Mouse (Mus musculus): ENCODE data around the gene Purb. TPM values are rescaled to one million over a fixed set of nuclear protein-coding genes. Genes with fewer than 3 reads are reported as not detected.

The Purb gene
- polyA plus RNA-seq, 1 experiment from 2014 or later = 8.7 TPM

DNA sequence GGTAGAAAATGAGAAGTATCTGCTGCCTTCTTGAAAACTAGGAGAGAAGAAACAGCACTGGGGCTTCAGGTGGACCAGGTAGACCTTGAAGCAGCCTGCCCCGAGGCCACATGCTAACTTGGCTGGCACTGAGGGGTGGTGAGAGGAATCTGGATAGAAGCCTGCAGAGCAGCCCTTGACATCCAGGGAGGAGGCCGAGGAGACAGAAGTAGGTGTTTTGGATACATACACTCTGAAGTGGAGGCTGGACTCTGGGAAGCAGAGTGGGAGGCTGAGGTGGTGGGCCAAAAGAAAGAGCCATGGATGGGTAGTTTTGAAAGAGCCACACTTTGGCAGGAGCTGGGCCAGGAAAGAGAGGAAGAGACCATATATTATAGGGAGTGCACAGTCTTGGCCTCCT lies 3.5 kb upstream of the Purb start:
- no peak overlapping the region for H3K9ac ChIP-seq (ENCODE audit: low read length)
- DNase-seq (ENCODE audit: low spot score) = no peak
- WGBS = 81% methylated on average over 2 of the region's 2 CpGs
- no peaks in the 10 kb centered on the region for H3K9me3 ChIP-seq (replicated peaks; ENCODE audit: control insufficient read depth, low read length)
- H3K36me3 ChIP-seq (ENCODE audit: control insufficient read depth, insufficient read depth, low read length) = no peaks in the 10 kb centered on the region
- no peak overlapping the region for H3K4me2 ChIP-seq (ENCODE audit: low read length)
- ATAC-seq = no peak
- no peak overlapping the region for H3K4me3 ChIP-seq (ENCODE audit: low read depth, low read length)
- no peak overlapping the region for H3K27ac ChIP-seq (ENCODE audit: low read depth, low read length)
- no peaks in the 10 kb centered on the region; the same call in 1 of the 2 replicates for H3K27me3 ChIP-seq (replicated peaks; ENCODE audit: control insufficient read depth, insufficient read depth, low read length)
- H3K4me1 ChIP-seq (ENCODE audit: control insufficient read depth, insufficient read depth, low read length) = peaks cover 4% of the 10 kb centered on the region

DNA sequence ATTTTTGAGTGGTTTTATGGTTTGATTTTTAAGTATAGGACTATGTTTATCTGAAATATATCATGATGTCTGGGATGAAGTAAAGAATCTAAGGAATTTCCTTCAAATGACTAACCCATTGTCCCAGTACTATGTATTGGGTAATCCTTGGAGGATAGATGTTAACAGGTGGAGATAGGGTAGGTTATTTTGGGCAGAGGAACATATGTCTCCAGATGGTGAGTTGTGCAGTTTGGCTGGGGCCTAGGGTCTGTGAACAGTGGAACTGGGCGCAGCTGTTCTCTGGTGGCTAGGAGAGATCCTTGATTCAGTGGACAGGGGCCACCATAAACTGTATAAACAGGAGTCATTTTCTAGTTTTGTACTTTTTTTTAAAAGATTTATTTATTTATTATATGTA lies 1.6 kb upstream of the Purb start:
- H3K27me3 ChIP-seq (replicated peaks; ENCODE audit: control insufficient read depth, insufficient read depth, low read length) = no peaks in the 10 kb centered on the region; the same call in 1 of the 2 replicates
- no peak for DNase-seq (ENCODE audit: low spot score)
- H3K9ac ChIP-seq (ENCODE audit: low read length) = no peak overlapping the region
- WGBS = 100% methylated on average over 1 of the region's 1 CpGs
- peaks cover 20% of the 10 kb centered on the region for H3K4me1 ChIP-seq (ENCODE audit: control insufficient read depth, insufficient read depth, low read length)
- H3K27ac ChIP-seq (ENCODE audit: low read depth, low read length) = no peak overlapping the region
- no peak overlapping the region for H3K4me3 ChIP-seq (ENCODE audit: low read depth, low read length)
- no peak for ATAC-seq
- H3K4me2 ChIP-seq (ENCODE audit: low read length) = no peak overlapping the region
- H3K9me3 ChIP-seq (replicated peaks; ENCODE audit: control insufficient read depth, low read length) = no peaks in the 10 kb centered on the region
- H3K36me3 ChIP-seq (ENCODE audit: control insufficient read depth, insufficient read depth, low read length) = peaks cover 2% of the 10 kb centered on the region; the same call in 1 of the 2 replicates

DNA sequence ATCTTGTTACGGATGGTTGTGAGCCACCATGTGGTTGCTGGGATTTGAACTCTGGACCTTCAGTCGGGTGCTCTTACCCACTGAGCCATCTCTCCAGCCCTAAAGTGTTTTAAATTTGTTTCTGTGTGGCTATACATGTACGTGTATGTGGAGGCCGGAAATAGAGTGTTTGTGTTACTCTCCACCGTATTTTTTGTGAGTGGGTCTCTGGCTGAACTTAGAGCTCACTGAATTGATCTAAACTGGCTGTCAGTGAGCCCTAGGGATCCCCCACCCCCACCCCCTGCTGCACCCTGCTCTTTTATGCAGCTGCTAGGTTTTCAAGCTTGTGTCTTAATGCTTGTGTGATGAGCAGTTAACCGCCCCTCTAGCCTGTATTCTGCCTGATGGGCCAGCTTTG lies 1.2 kb upstream of the Purb start:
- 74% methylated on average over 6 of the region's 6 CpGs for WGBS
- peaks cover 2% of the 10 kb centered on the region; the same call in 1 of the 2 replicates for H3K36me3 ChIP-seq (ENCODE audit: control insufficient read depth, insufficient read depth, low read length)
- no peak overlapping the region for H3K4me2 ChIP-seq (ENCODE audit: low read length)
- H3K4me1 ChIP-seq (ENCODE audit: control insufficient read depth, insufficient read depth, low read length) = peaks cover 23% of the 10 kb centered on the region
- H3K9me3 ChIP-seq (replicated peaks; ENCODE audit: control insufficient read depth, low read length) = no peaks in the 10 kb centered on the region
- no peaks in the 10 kb centered on the region; the same call in 1 of the 2 replicates for H3K27me3 ChIP-seq (replicated peaks; ENCODE audit: control insufficient read depth, insufficient read depth, low read length)
- H3K4me3 ChIP-seq (ENCODE audit: low read depth, low read length) = no peak overlapping the region
- H3K27ac ChIP-seq (ENCODE audit: low read depth, low read length) = no peak overlapping the region
- no peak for DNase-seq (ENCODE audit: low spot score)
- no peak overlapping the region for H3K9ac ChIP-seq (ENCODE audit: low read length)
- ATAC-seq = no peak

DNA sequence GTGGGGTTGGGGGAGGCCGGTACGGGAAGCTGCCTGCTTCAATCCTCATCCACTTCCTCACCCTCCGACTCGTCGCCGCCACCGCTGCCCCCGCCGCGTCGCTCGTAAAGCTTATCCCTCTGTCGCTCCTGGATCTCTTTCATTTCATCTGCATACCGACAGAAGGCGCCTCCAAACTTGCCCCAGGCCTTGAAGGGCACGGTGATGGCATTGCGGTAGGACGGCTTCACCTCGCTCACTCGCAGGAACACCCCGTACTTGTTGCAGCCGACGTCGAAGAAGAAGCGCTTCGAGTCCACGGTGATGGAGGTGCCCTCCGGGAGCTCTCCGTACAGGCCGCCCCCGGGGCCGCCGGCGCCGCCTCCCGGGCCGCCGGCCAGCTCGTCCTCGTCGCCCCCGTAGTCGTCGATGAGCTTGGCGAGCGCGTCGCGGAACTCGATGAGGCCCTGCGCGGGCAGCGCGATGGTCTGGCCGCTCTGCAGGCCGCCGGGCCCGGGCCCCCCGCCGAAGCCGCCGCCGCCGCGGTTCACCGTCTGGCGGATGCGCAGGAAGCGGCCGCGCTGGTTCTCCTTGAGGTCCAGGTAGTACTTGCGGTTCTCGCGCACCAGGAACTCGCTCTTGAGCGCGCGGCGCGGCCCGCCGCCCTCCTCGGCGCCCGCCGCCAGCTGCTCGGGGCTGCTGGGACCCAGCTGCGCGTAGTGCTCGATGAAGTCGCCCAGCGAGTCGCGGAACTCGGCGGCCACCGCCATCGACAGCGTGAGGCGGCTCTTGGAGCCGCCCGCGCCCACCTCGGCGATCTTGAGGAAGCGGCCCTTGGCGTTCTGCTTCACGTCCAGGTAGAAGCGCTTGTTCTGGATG lies 614 bp downstream of the Purb start:
- whole genome bisulfite sequencing = under 1% methylated on average over 86 of the region's 109 CpGs
- H3K4me2 ChIP-seq (ENCODE audit: low read length) = peak overlapping the region; percentile 98
- H3K9ac ChIP-seq (ENCODE audit: low read length) = peak overlapping the region; percentile 80

DNA sequence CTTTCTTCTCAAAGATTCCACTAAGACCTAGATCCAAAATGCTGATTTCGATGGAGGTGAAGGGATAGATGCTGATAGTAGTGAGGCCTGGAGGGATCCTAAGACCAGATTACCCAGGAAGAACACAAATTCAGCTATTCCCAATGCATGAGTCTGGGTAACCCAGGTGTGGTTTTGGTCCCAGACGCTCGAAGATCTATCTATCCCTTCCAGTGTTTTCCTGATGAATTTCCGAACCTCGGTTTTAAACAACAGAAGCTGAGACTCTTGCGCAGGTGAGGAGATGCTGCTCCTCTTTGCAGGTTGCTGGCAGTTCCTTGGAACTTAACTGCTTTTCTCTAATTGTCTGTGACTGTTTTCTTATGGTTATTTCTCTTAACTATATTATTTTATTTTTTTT lies 1.3 kb downstream of the Purb start:
- DNase-seq (ENCODE audit: low spot score) = no peak
- 39% methylated on average over 6 of the region's 6 CpGs for WGBS
- Histone ChIP-seq H3K4me1 (ENCODE audit: control insufficient read depth, insufficient read depth, low read length) (peaks cover 40% of the 10 kb centered on the region), H3K27ac (ENCODE audit: low read depth, low read length) (no peak overlapping the region; the same call in 1 of the 2 replicates), H3K27me3 (replicated peaks; ENCODE audit: control insufficient read depth, insufficient read depth, low read length) (no peaks in the 10 kb centered on the region), H3K9ac (ENCODE audit: low read length) (peak overlapping the region; percentile 80), H3K9me3 (replicated peaks; ENCODE audit: control insufficient read depth, low read length) (no peaks in the 10 kb centered on the region), H3K4me2 (ENCODE audit: low read length) (peak overlapping the region; percentile 98), H3K36me3 (ENCODE audit: control insufficient read depth, insufficient read depth, low read length) (peaks cover 2% of the 10 kb centered on the region; the same call in 1 of the 2 replicates), H3K4me3 (ENCODE audit: low read depth, low read length) (peak overlapping the region; percentile 96)
- ATAC-seq = no peak

More for the DNA sequence above, 614 bp downstream of the Purb start:
- Histone ChIP-seq H3K36me3 (ENCODE audit: control insufficient read depth, insufficient read depth, low read length) (peaks cover 2% of the 10 kb centered on the region; the same call in 1 of the 2 replicates), H3K9me3 (replicated peaks; ENCODE audit: control insufficient read depth, low read length) (no peaks in the 10 kb centered on the region), H3K4me1 (ENCODE audit: control insufficient read depth, insufficient read depth, low read length) (peaks cover 36% of the 10 kb centered on the region), H3K27me3 (replicated peaks; ENCODE audit: control insufficient read depth, insufficient read depth, low read length) (no peaks in the 10 kb centered on the region), H3K4me3 (ENCODE audit: low read depth, low read length) (peak overlapping the region; percentile 96), H3K27ac (ENCODE audit: low read depth, low read length) (peak overlapping the region; percentile 95)
- ATAC-seq (peak; percentile 22), DNase-seq (ENCODE audit: low spot score) (peak; percentile 55)

DNA sequence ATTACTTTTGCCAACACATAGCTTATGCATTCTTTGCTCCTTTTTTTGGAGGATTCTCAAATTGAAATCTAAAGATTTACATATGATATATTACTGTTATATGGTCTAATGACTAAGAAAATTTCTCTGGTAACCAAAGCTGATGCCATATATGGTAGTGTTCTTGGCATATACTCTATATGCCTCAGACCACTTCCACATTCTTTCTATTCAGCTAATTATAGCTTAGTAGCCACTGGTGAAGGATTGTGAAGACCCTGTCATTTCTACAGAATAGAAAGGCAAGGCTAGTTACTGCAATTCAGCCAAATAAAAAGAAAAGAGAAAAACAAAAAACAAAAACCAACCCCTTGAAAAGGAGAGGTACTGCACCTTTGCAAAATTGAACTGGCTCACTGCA lies 3.6 kb downstream of the Purb start:
- DNase-seq (ENCODE audit: low spot score) (peak; percentile 22), ATAC-seq (no peak)
- Histone ChIP-seq H3K9ac (ENCODE audit: low read length) (peak overlapping the region; percentile 51), H3K4me3 (ENCODE audit: low read depth, low read length) (peak overlapping the region; percentile 96), H3K9me3 (replicated peaks; ENCODE audit: control insufficient read depth, low read length) (no peaks in the 10 kb centered on the region), H3K36me3 (ENCODE audit: control insufficient read depth, insufficient read depth, low read length) (peaks cover 9% of the 10 kb centered on the region; the same call in 1 of the 2 replicates), H3K4me2 (ENCODE audit: low read length) (peak overlapping the region; percentile 98), H3K27ac (ENCODE audit: low read depth, low read length) (no peak overlapping the region), H3K27me3 (replicated peaks; ENCODE audit: control insufficient read depth, insufficient read depth, low read length) (no peaks in the 10 kb centered on the region), H3K4me1 (ENCODE audit: control insufficient read depth, insufficient read depth, low read length) (peaks cover 42% of the 10 kb centered on the region)

DNA sequence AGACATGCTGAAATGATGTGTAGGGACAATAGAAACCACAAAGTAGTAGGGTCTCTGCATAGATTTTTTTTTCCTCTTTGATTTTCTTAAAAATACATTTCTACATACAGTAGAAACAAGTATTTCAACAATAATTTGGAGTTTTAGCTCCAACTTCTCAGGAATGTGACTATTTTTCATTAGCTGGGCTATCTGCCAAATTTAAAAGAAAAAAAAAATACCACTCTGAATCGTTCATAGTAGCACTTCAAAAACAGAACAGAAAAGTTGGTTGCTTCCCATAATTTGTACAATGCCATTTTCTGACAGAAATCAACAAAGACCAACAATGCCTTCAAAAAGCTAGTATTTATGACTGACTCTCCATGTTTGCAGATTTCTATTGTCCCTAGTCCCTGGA lies 4.2 kb downstream of the Purb start:
- peak overlapping the region; percentile 34; the same call in 1 of the 2 replicates for H3K27ac ChIP-seq (ENCODE audit: low read depth, low read length)
- DNase-seq (ENCODE audit: low spot score) (no peak), ATAC-seq (no peak)
- H3K9me3 ChIP-seq (replicated peaks; ENCODE audit: control insufficient read depth, low read length) = no peaks in the 10 kb centered on the region
- H3K27me3 ChIP-seq (replicated peaks; ENCODE audit: control insufficient read depth, insufficient read depth, low read length) = no peaks in the 10 kb centered on the region
- peak overlapping the region; percentile 51 for H3K9ac ChIP-seq (ENCODE audit: low read length)
- H3K4me1 ChIP-seq (ENCODE audit: control insufficient read depth, insufficient read depth, low read length) = peaks cover 42% of the 10 kb centered on the region
- peaks cover 14% of the 10 kb centered on the region; the same call in 1 of the 2 replicates for H3K36me3 ChIP-seq (ENCODE audit: control insufficient read depth, insufficient read depth, low read length)
- 13% methylated on average over 1 of the region's 1 CpGs for WGBS
- peak overlapping the region; percentile 98 for H3K4me2 ChIP-seq (ENCODE audit: low read length)
- H3K4me3 ChIP-seq (ENCODE audit: low read depth, low read length) = peak overlapping the region; percentile 96

DNA sequence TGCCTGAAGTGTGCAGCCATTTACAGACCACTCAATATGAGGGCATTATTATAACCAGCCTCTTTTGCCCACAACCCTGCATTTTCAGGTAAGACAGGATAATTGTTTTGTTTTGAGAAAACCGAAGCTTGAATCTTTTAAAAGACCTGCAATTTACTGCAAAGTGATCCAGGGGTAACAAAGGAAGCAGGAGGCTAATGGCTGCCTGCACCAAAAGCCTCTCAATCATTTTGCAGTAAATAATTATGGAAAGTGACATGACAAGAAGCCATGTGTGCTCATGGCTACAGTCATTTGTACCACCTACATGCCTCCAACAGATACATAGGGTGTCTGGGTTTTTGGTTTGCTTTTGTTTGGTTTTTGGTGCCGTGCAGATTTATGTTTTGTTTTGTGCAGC lies 4.7 kb downstream of the Purb start:
- 43% methylated on average over 2 of the region's 2 CpGs for WGBS
- peak; percentile 25 for DNase-seq (ENCODE audit: low spot score)
- H3K27me3 ChIP-seq (replicated peaks; ENCODE audit: control insufficient read depth, insufficient read depth, low read length) = no peaks in the 10 kb centered on the region
- H3K4me1 ChIP-seq (ENCODE audit: control insufficient read depth, insufficient read depth, low read length) = peaks cover 42% of the 10 kb centered on the region
- H3K36me3 ChIP-seq (ENCODE audit: control insufficient read depth, insufficient read depth, low read length) = peaks cover 18% of the 10 kb centered on the region; the same call in 1 of the 2 replicates
- peak overlapping the region; percentile 34; the same call in 1 of the 2 replicates for H3K27ac ChIP-seq (ENCODE audit: low read depth, low read length)
- H3K4me2 ChIP-seq (ENCODE audit: low read length) = peak overlapping the region; percentile 98
- H3K9ac ChIP-seq (ENCODE audit: low read length) = peak overlapping the region; percentile 50
- ATAC-seq = no peak
- H3K9me3 ChIP-seq (replicated peaks; ENCODE audit: control insufficient read depth, low read length) = no peaks in the 10 kb centered on the region
- H3K4me3 ChIP-seq (ENCODE audit: low read depth, low read length) = peak overlapping the region; percentile 96

DNA sequence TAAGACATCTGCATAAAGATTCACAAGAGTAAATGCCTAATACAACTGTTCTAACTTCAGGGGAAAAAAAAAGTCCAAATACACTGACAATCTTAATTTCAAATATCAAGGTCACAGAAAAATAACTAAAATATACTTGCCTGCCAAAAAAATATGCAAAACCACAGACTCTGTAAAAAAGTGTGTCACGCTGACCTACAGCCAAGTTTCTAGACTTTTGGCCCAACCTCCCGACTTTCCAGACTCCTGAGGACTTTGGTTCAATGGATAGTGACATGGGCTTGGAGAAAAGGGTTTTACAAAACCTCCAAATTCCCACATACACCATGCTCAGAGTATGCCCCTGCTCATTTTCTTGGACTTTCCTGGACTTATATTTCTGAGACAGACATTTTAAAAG lies 7.2 kb downstream of the Purb start:
- no peak overlapping the region for H3K9ac ChIP-seq (ENCODE audit: low read length)
- H3K4me1 ChIP-seq (ENCODE audit: control insufficient read depth, insufficient read depth, low read length) = peaks cover 30% of the 10 kb centered on the region
- no peak for DNase-seq (ENCODE audit: low spot score)
- no peak overlapping the region for H3K4me3 ChIP-seq (ENCODE audit: low read depth, low read length)
- H3K36me3 ChIP-seq (ENCODE audit: control insufficient read depth, insufficient read depth, low read length) = peaks cover 27% of the 10 kb centered on the region; the same call in 1 of the 2 replicates
- no peak overlapping the region for H3K27ac ChIP-seq (ENCODE audit: low read depth, low read length)
- ATAC-seq = no peak
- WGBS = 85% methylated on average over 2 of the region's 2 CpGs
- no peaks in the 10 kb centered on the region for H3K9me3 ChIP-seq (replicated peaks; ENCODE audit: control insufficient read depth, low read length)
- no peaks in the 10 kb centered on the region for H3K27me3 ChIP-seq (replicated peaks; ENCODE audit: control insufficient read depth, insufficient read depth, low read length)
- H3K4me2 ChIP-seq (ENCODE audit: low read length) = no peak overlapping the region

Data from forebrain, embryonic 14.5 days (tissue).